19 mouse cellular contexts compared by ENCODE assay signal in the genomic region with DNA sequence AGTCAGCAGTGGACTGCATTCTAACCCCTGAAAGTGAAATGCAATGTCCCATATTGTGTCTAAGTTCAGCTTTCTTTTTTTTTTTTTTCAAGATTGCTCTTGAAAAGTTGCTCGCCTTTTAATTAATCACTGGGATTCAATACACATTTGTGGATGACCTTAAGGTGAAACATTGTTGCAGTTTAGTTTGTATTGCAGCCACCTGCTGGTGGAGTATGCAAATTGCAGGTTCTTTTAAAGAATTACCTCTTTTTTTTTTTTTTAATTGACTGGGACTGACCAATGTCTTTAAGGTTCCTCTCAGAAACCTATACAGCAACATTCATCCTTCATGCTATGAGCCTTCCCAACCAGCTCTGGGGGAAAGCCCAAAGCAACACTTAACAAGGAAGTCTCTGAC. TPM values are rescaled to one million over a fixed set of nuclear protein-coding genes. Genes with fewer than 3 reads are reported as not detected.
DNase-seq lines count a peak whose midpoint lies in the region; ATAC-seq and TF ChIP-seq lines count a peak whose summit lies in the region.
"Had no signal": no experiment of that assay in that cellular context is flagged by ENCODE, and none has a peak within 500 bp of the region (broad histone marks: within the 10 kb centered on the region; RNA-seq: fewer than 3 reads in every experiment).

No protein-coding gene starts in this region.

- no peaks in the 10 kb centered on the region for H3K27me3 ChIP-seq in heart, postnatal 0 days (ENCODE audit: control insufficient read depth, insufficient read depth, low read length)
- no peaks in the 10 kb centered on the region for H3K27me3 ChIP-seq in heart, embryonic 10.5 days (ENCODE audit: insufficient read depth, poor library complexity, severe bottlenecking)
- H3K27me3 ChIP-seq in lung, postnatal 0 days (replicated peaks; ENCODE audit: insufficient read depth, low read length): no peaks in the 10 kb centered on the region
- H3K27me3 ChIP-seq in splenic B cell, adult 2 months (ENCODE audit: control insufficient read depth, insufficient read depth, low read length, poor library complexity, severe bottlenecking): no peaks in the 10 kb centered on the region
- no peaks in the 10 kb centered on the region for H3K27me3 ChIP-seq in hindbrain, embryonic 13.5 days
- H3K27me3 ChIP-seq: heart, embryonic 15.5 days; hindbrain, embryonic 15.5 days; limb, embryonic 13.5 days had no signal

- H3K9me3 ChIP-seq in heart, postnatal 0 days (replicated peaks; ENCODE audit: control insufficient read depth, low read length): 0 out of 2 replicates have a peak, but pooled peaks cover under 1% of the 10 kb centered on the region
- H3K9me3 ChIP-seq in heart, embryonic 10.5 days: no peaks in the 10 kb centered on the region
- H3K9me3 ChIP-seq in lung, postnatal 0 days (ENCODE audit: low read length): 0 out of 2 replicates have a peak, but pooled peaks cover under 1% of the 10 kb centered on the region
- no peaks in the 10 kb centered on the region for H3K9me3 ChIP-seq in hindbrain, embryonic 13.5 days
- H3K9me3 ChIP-seq: heart, embryonic 15.5 days; hindbrain, embryonic 15.5 days; limb, embryonic 13.5 days; midbrain, embryonic 10.5 days had no signal

- H3K4me3 ChIP-seq in heart, postnatal 0 days (ENCODE audit: low read depth, low read length): no peak overlapping the region
- no peak overlapping the region for H3K4me3 ChIP-seq in heart, embryonic 10.5 days
- H3K4me3 ChIP-seq in lung, postnatal 0 days (ENCODE audit: low read depth, low read length): no peak overlapping the region
- no peak overlapping the region for H3K4me3 ChIP-seq in hindbrain, embryonic 13.5 days
- H3K4me3 ChIP-seq: erythroblast, embryonic 14.5 days; heart, embryonic 15.5 days; hindbrain, embryonic 15.5 days; limb, embryonic 13.5 days; midbrain, embryonic 10.5 days; myocyte had no signal

- TF ChIP-seq EP300 in heart, postnatal 0 days (IDR thresholded peaks at IDR 0.05; ENCODE audit: low read depth): no peak
- no peak for TF ChIP-seq EP300 in lung, postnatal 0 days (IDR thresholded peaks at IDR 0.05)

- no peak overlapping the region for H3K9ac ChIP-seq in heart, postnatal 0 days (replicated peaks; ENCODE audit: low read depth, low read length)
- no peak overlapping the region for H3K9ac ChIP-seq in lung, postnatal 0 days (replicated peaks; ENCODE audit: low read depth)
- no peak overlapping the region for H3K9ac ChIP-seq in hindbrain, embryonic 13.5 days
- H3K9ac ChIP-seq: heart, embryonic 15.5 days; hindbrain, embryonic 15.5 days; limb, embryonic 13.5 days had no signal

- ATAC-seq in heart, postnatal 0 days (ENCODE audit: insufficient read depth, low read depth): no peak
- no peak for ATAC-seq in lung, postnatal 0 days
- no peak for ATAC-seq in hindbrain, embryonic 13.5 days (ENCODE audit: low FRiP score)

- 0 out of 2 replicates have a peak, but pooled peaks cover 5% of the 10 kb centered on the region for H3K4me1 ChIP-seq in heart, postnatal 0 days (ENCODE audit: control insufficient read depth, insufficient read depth)
- H3K4me1 ChIP-seq in heart, embryonic 10.5 days: no peaks in the 10 kb centered on the region
- no peaks in the 10 kb centered on the region for H3K4me1 ChIP-seq in lung, postnatal 0 days (ENCODE audit: insufficient read depth, low read depth, low read length)
- peaks cover 36% of the 10 kb centered on the region for H3K4me1 ChIP-seq in hindbrain, embryonic 13.5 days (replicated peaks)
- H3K4me1 ChIP-seq: limb, embryonic 13.5 days had no signal

- no peak overlapping the region for H3K4me2 ChIP-seq in heart, postnatal 0 days (ENCODE audit: low read depth, low read length)
- H3K4me2 ChIP-seq in lung, postnatal 0 days (replicated peaks; ENCODE audit: low read depth, low read length): no peak overlapping the region
- no peak overlapping the region for H3K4me2 ChIP-seq in hindbrain, embryonic 13.5 days
- H3K4me2 ChIP-seq: heart, embryonic 15.5 days; hindbrain, embryonic 15.5 days; limb, embryonic 13.5 days had no signal

- no peak for DNase-seq in heart, postnatal 0 days (ENCODE audit: low spot score)
- no peak for DNase-seq in heart, embryonic 10.5 days (ENCODE audit: low spot score)
- no peak for DNase-seq in lung, postnatal 0 days (ENCODE audit: low spot score)
- DNase-seq in lung, postnatal 4 days: no peak
- peak; percentile 42 for DNase-seq in R1 (ENCODE audit: low read depth, low spot score)
- peak; percentile 7 for DNase-seq in splenic B cell, adult 2 months (ENCODE audit: low read depth, low spot score)
- DNase-seq in adrenal gland, adult (ENCODE audit: inconsistent age in 2 of 2, low spot score in 1 of 2): no peak
- DNase-seq: adrenal gland, postnatal 36 days; cerebellum, adult 2 months; gastrocnemius, postnatal 36 days; lung, adult 2 months; thymus, adult 18-20 months had no signal

- 81% methylated on average over 1 of the region's 1 CpGs for WGBS in heart, postnatal 0 days
- WGBS in heart, embryonic 10.5 days: 63% methylated on average over 1 of the region's 1 CpGs
- WGBS in lung, postnatal 0 days: 71% methylated on average over 1 of the region's 1 CpGs
- WGBS in hindbrain, embryonic 13.5 days: 85% methylated on average over 1 of the region's 1 CpGs

- no peak overlapping the region for H3K27ac ChIP-seq in heart, postnatal 0 days (ENCODE audit: low read depth)
- H3K27ac ChIP-seq in heart, embryonic 10.5 days: no peak overlapping the region
- no peak overlapping the region for H3K27ac ChIP-seq in lung, postnatal 0 days (ENCODE audit: low read length)
- H3K27ac ChIP-seq in hindbrain, embryonic 13.5 days: no peak overlapping the region
- H3K27ac ChIP-seq: heart, embryonic 15.5 days; hindbrain, embryonic 15.5 days; limb, embryonic 13.5 days; midbrain, embryonic 10.5 days had no signal

- TF ChIP-seq CTCF in heart, postnatal 0 days (IDR thresholded peaks at IDR 0.05; ENCODE audit: low read depth): peak; percentile 28
- TF ChIP-seq CTCF in lung, postnatal 0 days (IDR thresholded peaks at IDR 0.05): peak; percentile 54

- H3K36me3 ChIP-seq in heart, postnatal 0 days (replicated peaks; ENCODE audit: control insufficient read depth, insufficient read depth, low read length): no peaks in the 10 kb centered on the region
- H3K36me3 ChIP-seq in heart, embryonic 10.5 days: no peaks in the 10 kb centered on the region
- no peaks in the 10 kb centered on the region for H3K36me3 ChIP-seq in lung, postnatal 0 days (ENCODE audit: insufficient read depth, low read length)
- H3K36me3 ChIP-seq in splenic B cell, adult 2 months (ENCODE audit: control insufficient read depth, insufficient read depth, low read length, poor library complexity, severe bottlenecking): no peaks in the 10 kb centered on the region
- H3K36me3 ChIP-seq in hindbrain, embryonic 13.5 days: no peaks in the 10 kb centered on the region
- H3K36me3 ChIP-seq: heart, embryonic 15.5 days; hindbrain, embryonic 15.5 days; limb, embryonic 13.5 days; midbrain, embryonic 10.5 days had no signal

RNA-seq across cellular contexts. Expression of a gene that starts 33.2 kb away (rescaled TPM):
- total RNA-seq in heart, postnatal 0 days (2014; rRNA removed; ENCODE audit: low replicate concordance): 1.3 and 5.6 TPM in 2 replicates
- polyA plus RNA-seq in heart, postnatal 0 days (2015; fragmentation: Nextera tagmentation; extraction: Ambion mirVana): 0.63 and 0.65 TPM in 2 replicates
- polyA plus RNA-seq in heart, embryonic 10.5 days (2016; fragmentation: Nextera tagmentation; extraction: Ambion mirVana): 0.16 and 0.30 TPM in 2 replicates
- 0.60 and 0.61 TPM in 2 replicates for polyA plus RNA-seq in lung, postnatal 0 days (2015; fragmentation: Nextera tagmentation; extraction: Ambion mirVana)
- 8.3 and 9.0 TPM in 2 replicates for polyA plus RNA-seq in hindbrain, embryonic 13.5 days (2015; fragmentation: Nextera tagmentation; extraction: Ambion mirVana)
- polyA plus RNA-seq: erythroblast, embryonic 14.5 days had no signal

Comparison
In these comparisons a context has a peak if more than half of its experiments do, and no peak if none do; other contexts are left out.
1. DNase-seq: peak in R1 (single experiment) and splenic B cell, adult 2 months (single experiment); none in heart, postnatal 0 days (single experiment), heart, embryonic 10.5 days (single experiment), lung, postnatal 0 days (single experiment), lung, postnatal 4 days (0 of 2) and adrenal gland, adult (0 of 2).